Mouse (Mus musculus) liver, postnatal 0 days (tissue): Measurements from ENCODE around the gene Olfr519.

ENCODE experiments used
- CTCF ChIP-seq: sonication (generic); IDR thresholded peaks from 2 replicates; pipeline ENCODE4 v1.5.1; 2016; ENCODE audit warnings: antibody characterized with exemption, low read depth
- EP300 ChIP-seq: IDR thresholded peaks from 2 replicates; pipeline ENCODE4 v1.6.1; 2016; ENCODE audit warnings: antibody characterized with exemption, low read depth, mild to moderate bottlenecking

DNA sequence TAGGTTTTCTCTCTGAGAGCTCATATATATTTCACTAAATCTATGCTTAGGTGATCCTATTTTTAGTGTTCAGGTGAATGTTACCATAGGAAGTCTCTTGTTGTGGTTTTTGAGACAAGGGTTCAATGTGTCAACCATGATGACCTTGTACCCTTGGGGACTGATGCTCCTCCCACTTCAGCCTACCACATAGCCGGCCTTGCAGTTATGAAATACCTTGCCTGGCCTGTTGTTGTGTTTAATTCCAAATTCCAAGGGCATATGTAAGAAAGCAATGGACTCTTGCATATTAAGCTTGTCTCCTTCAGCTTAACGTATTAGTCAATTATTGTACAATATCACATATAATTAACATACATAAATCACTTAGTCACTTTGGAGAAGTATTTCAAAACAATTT is 9.7 kb upstream of the Olfr519 start:
- no peak for TF ChIP-seq EP300
- no peak for TF ChIP-seq CTCF
